Mouse (Mus musculus) Patski (cell line): ENCODE results near the gene Fam129a. TPM values are rescaled to one million over a fixed set of nuclear protein-coding genes. Genes with fewer than 3 reads are reported as not detected.

Source experiments
- ATAC-seq: fragments of 100-300 bp; one replicate; pipeline ENCODE4 v1.8.0; 2021
- CTCF ChIA-PET: fragments of 350-600 bp; sonication (Branson Sonifier 250); formaldehyde crosslinking; loops from one replicate; lab custom pipeline; 2022; ENCODE audit warnings: inconsistent platforms; lab: Charles Lee
- POLR2A ChIA-PET: fragments of 350-600 bp; sonication (Branson Sonifier 250); formaldehyde crosslinking; loops from one replicate; lab custom pipeline; 2022; ENCODE audit warnings: antibody characterized with exemption, inconsistent platforms; lab: Charles Lee
- DNase-seq: peaks from one replicate; pipeline ENCODE4 v3.0.0-alpha.2; 2011; ENCODE audit warnings: low read depth, low spot score
- H3K27me3 ChIP-seq: fragments of 371-371 bp; one replicate; pipeline ENCODE4 v1.5.1; 2021
- CTCF ChIP-seq: fragments of 100-300 bp; IDR thresholded peaks from one replicate; pipeline ENCODE4 v1.5.1; 2021
- in situ Hi-C: fragments of 300-500 bp; cut with MboI; formaldehyde crosslinking; loops from 3 replicates; pipeline ENCODE4 v1.11.1; 2018; ENCODE audit warnings: low pct_unique_long_range_greater_than_20kb, mixed read lengths
- polyA plus RNA-seq: library from polyadenylated mRNA; unstranded; gene quantifications from one replicate; pipeline ENCODE4 v1.2.3, GENCODE M21; 2021

Fam129a gene
- polyA plus RNA-seq, 1 experiment from 2014 or later, result 0.27 TPM

GRCm38 (mm10) chr1:151769200-151769913 lies 198.4 kb downstream of the Fam129a start:
- TF ChIP-seq CTCF, result no peak
- in situ Hi-C loops, result no loop called here

More at GRCm38 (mm10) chr1:151769200-151769913, 198.4 kb downstream of the Fam129a start:
- ChIA-PET POLR2A (no interaction called here), CTCF (interaction anchor here (0.9 to 1.5 kb wide), 2 partner anchors 10 to 16 kb away, joined by 3 to 4 read pairs; no protein-coding TSS in a partner anchor)
- ATAC-seq (no peak), DNase-seq (no peak)
- H3K27me3 ChIP-seq, result no peaks in the 10 kb centered on the region

Other genes starting within 250 kb of the Fam129a start
- gene Ivns1abp, start 226.7 kb upstream of the Fam129a start, polyA plus RNA-seq, result 853 TPM
- 23.2 TPM for gene Swt1, start 142.7 kb upstream of the Fam129a start, polyA plus RNA-seq
- 46.7 TPM for gene Trmt1l, start 142.6 kb upstream of the Fam129a start, polyA plus RNA-seq
- gene Rnf2, start 70.2 kb upstream of the Fam129a start, polyA plus RNA-seq, result 49.0 TPM
- gene Edem3, start 184.2 kb downstream of the Fam129a start, polyA plus RNA-seq, result 34.5 TPM